Mouse (Mus musculus) spleen, adult 2 months (tissue): ENCODE data around the gene Foxk1.

Source experiments
- CTCF ChIP-seq: fragments of 200-500 bp; IDR thresholded peaks from 2 replicates; pipeline ENCODE4 v1.5.1; 2011; ENCODE audit warnings: mild to moderate bottlenecking, inconsistent platforms; ENCODE audit not compliant: insufficient read depth, insufficient read length, insufficient replicate concordance; ENCODE audit errors: extremely low read depth
- POLR2A ChIP-seq: fragments of 200-500 bp; IDR thresholded peaks from 2 replicates; pipeline ENCODE4 v1.6.1; 2011; ENCODE audit warnings: low read depth, low read length, inconsistent platforms

DNA sequence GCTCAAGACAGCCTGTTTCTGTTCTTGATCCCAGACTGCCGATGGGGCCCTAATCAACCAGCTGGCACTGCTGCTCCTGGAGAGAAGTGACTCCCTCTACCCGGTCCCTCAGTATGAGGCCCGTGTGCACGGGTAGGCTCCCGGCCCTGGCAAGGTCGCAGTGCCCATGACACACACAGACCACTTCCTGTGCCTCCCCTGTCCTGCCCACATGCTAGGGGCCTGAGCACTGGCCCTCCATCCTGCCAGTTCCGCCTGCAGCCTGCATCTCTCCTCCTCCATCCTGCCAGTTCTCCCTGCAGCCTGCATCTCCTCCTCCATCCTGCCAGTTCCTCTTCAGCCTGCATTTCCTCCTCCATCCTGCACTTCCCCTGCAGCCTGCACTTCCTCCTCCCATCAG, 74.4 kb downstream of the Foxk1 start:
- no peak for TF ChIP-seq CTCF
- no peak for TF ChIP-seq POLR2A
